Mouse (Mus musculus) left cerebral cortex, adult 18-20 months (tissue): ENCODE data around the gene Notch1. TPM values are rescaled to one million over a fixed set of nuclear protein-coding genes. Genes with fewer than 3 reads are reported as not detected.

ENCODE experiments used
- DNase-seq, 2 experiments: peaks; one replicate each; pipeline ENCODE4 v3.0.0; 2021 to 2022; ENCODE audit warnings: low spot score in 2 of 2, mixed read lengths in 1 of 2
- total RNA-seq, 2 experiments: library from RNA; stranded (reverse); gene quantifications; 2 replicates each; pipeline ENCODE4 v1.2.3; 2021

The Notch1 gene
- total RNA-seq, 2 experiments from 2014 or later = 17.8 to 19.1 TPM

- peak; percentile 78 to 88 for DNase-seq
These were observed 67.1 kb downstream of the Notch1 start for GRCm38 (mm10) chr2:26449121-26450060.

DNA sequence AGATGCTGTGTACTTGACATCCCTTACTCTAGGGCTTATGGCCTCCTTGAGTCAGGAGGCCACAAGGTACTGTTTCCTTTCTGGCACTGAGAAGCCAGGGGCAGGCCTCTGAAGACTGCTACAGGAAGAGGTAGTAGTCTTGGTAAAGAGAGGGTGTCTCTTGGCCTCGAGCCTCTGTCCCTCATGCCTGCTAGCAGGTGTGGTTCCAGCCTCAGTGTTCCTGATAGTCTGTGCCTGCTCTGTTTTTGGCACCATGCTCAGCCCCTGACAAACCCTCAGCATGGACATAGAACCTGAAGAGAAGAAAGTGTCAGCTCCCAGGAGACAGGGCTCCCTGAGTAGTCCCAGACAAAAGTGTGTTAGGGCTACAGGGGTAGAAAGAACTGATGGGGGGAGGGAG lies 69.0 kb downstream of the Notch1 start:
- no peak for DNase-seq

GRCm38 (mm10) chr2:26446671-26447070 lies 69.8 kb downstream of the Notch1 start:
- DNase-seq = no peak

DNA sequence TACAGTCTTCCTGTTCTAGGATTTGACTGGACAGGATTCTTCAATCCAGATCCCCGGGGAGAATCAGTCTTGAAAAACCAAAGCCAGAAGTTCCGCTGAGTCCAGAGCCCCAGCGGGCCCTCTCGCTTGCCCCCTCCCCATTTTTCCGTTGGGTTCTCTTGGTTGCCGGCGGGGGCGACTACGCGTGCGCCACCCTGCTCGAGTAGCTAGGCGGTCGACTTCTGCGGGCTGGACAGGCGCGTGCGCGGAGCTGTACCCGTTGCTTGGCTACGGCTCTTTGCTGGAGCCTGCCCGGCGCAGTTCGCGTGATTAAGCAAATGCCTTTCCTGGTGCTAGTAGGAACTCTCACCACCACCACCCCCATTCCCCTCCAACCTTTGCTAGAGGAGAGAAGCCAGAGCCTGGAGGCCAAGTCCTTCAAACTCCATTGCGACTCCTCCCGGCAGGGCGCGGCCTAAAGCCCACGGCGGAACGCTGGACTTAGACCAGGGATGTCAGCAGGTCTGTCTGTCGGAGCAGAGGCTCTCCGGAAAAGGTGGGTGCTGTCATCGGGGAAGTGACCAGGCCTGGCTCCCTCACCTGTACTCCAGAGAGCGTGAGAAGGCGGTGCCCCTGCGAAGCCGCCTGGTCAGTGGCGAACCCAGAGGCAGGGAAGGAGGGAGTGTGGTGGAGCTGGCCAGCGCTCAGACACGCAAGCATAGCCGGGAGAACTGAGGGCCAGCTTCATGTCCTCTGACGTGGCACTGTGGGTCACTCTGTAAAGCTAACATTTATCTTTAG lies 70.6 kb downstream of the Notch1 start:
- peak; percentile 88 to 95 for DNase-seq

- DNase-seq = peak; percentile 99 to 100
These were observed 71.4 kb downstream of the Notch1 start, which contains the start of gene Sec16a for GRCm38 (mm10) chr2:26444946-26445665. Sec16a (minus strand) TSS chr2:26445216.

- no peak for DNase-seq
These were observed 72.1 kb downstream of the Notch1 start for GRCm38 (mm10) chr2:26444368-26444767.

GRCm38 (mm10) chr2:26443876-26444275 lies 72.6 kb downstream of the Notch1 start:
- no peak for DNase-seq

- DNase-seq = no peak
These were observed 73.6 kb downstream of the Notch1 start for GRCm38 (mm10) chr2:26442843-26443242.

DNA sequence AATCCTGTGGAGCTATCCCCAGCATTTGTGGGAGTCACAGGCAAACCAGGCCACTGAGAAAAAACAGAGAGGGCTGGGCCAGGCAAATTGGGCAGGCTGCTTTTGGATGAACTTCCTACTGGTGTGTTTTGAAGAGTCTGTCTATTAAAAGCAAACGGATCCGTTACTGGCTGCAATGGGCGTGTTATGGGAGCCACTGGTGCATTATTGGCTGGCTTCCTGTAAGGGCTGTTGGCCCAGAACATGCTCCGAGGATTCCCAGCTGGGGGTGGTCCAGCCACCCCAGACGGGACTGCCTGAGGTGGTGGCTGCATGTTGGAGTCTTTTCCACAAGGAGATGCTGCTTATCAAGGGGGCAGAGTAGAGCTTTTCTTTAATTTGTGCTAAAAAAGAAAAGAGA lies 74.8 kb downstream of the Notch1 start:
- DNase-seq = no peak

- DNase-seq = no peak
These were observed 75.2 kb downstream of the Notch1 start for GRCm38 (mm10) chr2:26441261-26441660.

DNA sequence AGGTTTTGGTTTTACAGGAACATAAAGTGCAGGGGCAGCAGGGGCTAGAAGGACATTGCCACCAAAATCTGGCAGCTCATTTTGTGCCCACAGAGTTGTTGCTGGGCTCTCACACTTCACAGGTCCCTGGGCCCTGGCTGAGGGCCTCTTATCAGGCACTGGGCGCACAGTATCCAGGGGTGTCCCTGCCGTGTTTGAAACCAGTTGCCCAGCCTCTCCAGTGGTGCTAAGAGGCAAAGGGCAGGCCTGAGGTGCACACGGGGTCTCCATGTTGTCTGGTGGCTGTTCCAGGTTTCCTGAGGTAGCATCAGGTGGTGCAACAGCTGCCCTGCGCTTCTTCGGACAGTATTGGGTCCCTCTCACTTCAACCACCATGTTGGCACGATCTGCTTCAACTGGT lies 76.8 kb downstream of the Notch1 start:
- DNase-seq = no peak

DNA sequence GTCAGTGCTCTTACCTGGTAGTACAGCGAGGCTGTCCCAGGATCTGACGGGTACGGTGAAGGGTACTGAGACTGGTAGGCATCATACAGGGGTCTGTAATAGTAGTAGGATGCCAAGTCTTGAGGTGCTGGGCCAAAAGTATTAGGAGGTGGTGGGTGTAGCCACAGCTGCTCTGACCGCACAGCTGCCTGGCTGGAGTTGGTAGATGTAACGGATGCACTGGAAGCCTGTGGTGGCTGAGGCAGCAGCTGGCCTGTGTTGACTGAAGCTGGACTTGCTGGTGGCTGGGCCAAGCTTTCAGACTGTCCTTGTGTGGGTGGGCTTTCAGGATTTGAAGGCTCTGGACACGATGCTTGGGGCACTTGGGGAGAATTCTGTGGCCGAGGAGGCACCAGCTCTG lies 78.1 kb downstream of the Notch1 start:
- DNase-seq = no peak

GRCm38 (mm10) chr2:26437221-26437620 lies 79.2 kb downstream of the Notch1 start:
- DNase-seq = peak; percentile 46 to 69

DNA sequence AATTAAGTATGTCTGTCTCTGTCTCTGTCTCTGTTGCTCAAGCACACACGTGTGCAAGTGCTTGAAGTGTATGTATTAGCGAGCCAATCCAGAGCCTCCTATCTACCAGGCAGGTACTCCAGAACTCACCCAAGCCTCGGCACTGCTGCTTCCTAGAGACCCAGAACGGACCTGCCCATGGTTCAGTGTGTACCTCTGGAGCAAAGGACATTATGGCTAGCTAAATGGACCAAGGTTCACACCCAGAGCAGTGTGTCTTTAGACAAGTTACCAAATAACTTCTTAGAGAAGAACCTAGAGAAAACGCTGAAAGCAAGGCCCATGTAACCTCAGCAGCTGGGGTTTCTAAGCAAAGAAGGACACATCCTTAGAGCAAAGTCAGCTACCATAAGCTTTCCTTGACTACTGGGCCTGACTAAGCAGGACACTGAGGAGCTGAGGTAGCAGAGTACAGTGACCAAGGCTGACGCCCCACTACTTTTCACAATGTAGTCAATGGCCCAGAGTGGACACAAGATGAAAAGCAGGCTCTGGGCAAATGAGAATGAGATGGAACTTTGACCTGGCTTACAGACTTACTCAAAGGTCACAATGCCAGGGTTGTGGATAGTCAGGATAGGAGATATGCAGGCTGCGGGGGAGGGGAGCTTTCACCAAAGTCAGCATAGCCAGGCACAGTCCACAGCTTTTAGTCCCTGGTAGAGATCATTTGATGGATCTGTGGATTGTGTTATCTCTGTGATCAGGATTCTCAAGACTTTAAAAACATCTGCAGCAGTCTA lies 81.5 kb downstream of the Notch1 start:
- no peak for DNase-seq

- DNase-seq = no peak
These were observed 86.6 kb downstream of the Notch1 start for GRCm38 (mm10) chr2:26429851-26430250.

GRCm38 (mm10) chr2:26424541-26424940 lies 91.9 kb downstream of the Notch1 start:
- DNase-seq = no peak

- DNase-seq = no peak
These were observed 93.4 kb downstream of the Notch1 start for GRCm38 (mm10) chr2:26423086-26423485.

GRCm38 (mm10) chr2:26421969-26422368 lies 94.5 kb downstream of the Notch1 start:
- DNase-seq = no peak

DNA sequence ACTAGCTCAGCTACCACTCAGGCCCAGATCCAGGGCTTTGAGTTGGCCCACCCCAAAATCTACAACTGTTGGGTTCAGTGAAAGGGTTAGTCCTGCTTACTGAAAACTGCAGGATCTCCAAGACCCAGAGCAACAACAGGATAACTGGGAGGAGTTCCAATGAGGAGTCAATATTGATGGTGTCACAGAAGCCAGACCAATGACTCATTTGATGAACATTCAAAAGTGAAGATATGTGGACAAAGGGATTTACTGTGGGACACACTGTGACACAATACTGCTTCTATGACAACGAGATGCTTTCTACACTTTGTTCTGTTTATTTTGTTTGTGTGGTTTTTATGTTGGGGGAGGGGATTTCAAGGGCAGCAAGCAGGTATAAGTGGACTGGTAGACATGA lies 98.3 kb downstream of the Notch1 start:
- DNase-seq = no peak

- no peak for DNase-seq
These were observed 99.4 kb downstream of the Notch1 start for GRCm38 (mm10) chr2:26417066-26417465.
